Mouse (Mus musculus) E14TG2a.4 (cell line): ENCODE measurements at regions not wholly inside any gene's neighbourhood (a gene's known extent, or its start where the extent isn't known, plus 50 kb on each side); places are given as distances from the start of the nearest gene placed in this dataset.

ENCODE experiments used
- CTCF ChIP-seq: conservative IDR thresholded peaks from 2 replicates; pipeline ENCODE4 v1.5.1; 2014; ENCODE audit warnings: low read length
- NANOG ChIP-seq: IDR thresholded peaks from 2 replicates; pipeline ENCODE4 v1.6.1; 2014; ENCODE audit warnings: borderline replicate concordance, low read length, mixed read lengths
- POU5F1 ChIP-seq: IDR thresholded peaks from 2 replicates; pipeline ENCODE4 v1.6.1; 2014; ENCODE audit warnings: low read length, borderline replicate concordance

GRCm38 (mm10) chr3:35299036-35299435 lies 454.9 kb upstream of the Atp11b start:
- TF ChIP-seq CTCF (no peak), POU5F1 (no peak), NANOG (no peak)
